Comparison of ENCODE assay signal across 16 mouse cellular contexts in genomic region chr9:37038445-37038844, GRCm38 (mm10).
DNase-seq lines count a peak whose midpoint lies in the region; ATAC-seq and TF ChIP-seq lines count a peak whose summit lies in the region.
"Had no signal": no experiment of that assay in that cellular context is flagged by ENCODE, and none has a peak within 500 bp of the region (broad histone marks: within the 10 kb centered on the region; RNA-seq: fewer than 3 reads in every experiment).

No protein-coding gene starts in this region.

- TF ChIP-seq POLR2A in heart, adult 2 months (IDR thresholded peaks at IDR 0.05; ENCODE audit: insufficient read depth, low read depth, low read length) = no peak

- H3K27me3 ChIP-seq in hindbrain, embryonic 13.5 days = no peaks in the 10 kb centered on the region
- no peaks in the 10 kb centered on the region for H3K27me3 ChIP-seq in hindbrain, postnatal 0 days (ENCODE audit: insufficient read depth, low read length)
- H3K27me3 ChIP-seq in embryonic facial prominence, embryonic 12.5 days = no peaks in the 10 kb centered on the region
- no peaks in the 10 kb centered on the region for H3K27me3 ChIP-seq in forebrain, embryonic 16.5 days (replicated peaks; ENCODE audit: control insufficient read depth, insufficient read depth, low read length)
- H3K27me3 ChIP-seq in midbrain, embryonic 16.5 days (ENCODE audit: control insufficient read depth, insufficient read depth, low read depth, low read length) = no peaks in the 10 kb centered on the region
- no peaks in the 10 kb centered on the region for H3K27me3 ChIP-seq in heart, adult 2 months (ENCODE audit: control insufficient read depth, insufficient read depth, low read length)
- H3K27me3 ChIP-seq: embryonic facial prominence, embryonic 13.5 days had no signal

- no peaks in the 10 kb centered on the region for H3K36me3 ChIP-seq in hindbrain, embryonic 13.5 days
- H3K36me3 ChIP-seq in hindbrain, postnatal 0 days (ENCODE audit: insufficient read depth, low read length) = no peaks in the 10 kb centered on the region
- no peaks in the 10 kb centered on the region for H3K36me3 ChIP-seq in embryonic facial prominence, embryonic 12.5 days
- H3K36me3 ChIP-seq in forebrain, embryonic 16.5 days (ENCODE audit: control insufficient read depth, insufficient read depth) = no peaks in the 10 kb centered on the region
- no peaks in the 10 kb centered on the region for H3K36me3 ChIP-seq in midbrain, embryonic 16.5 days (ENCODE audit: control insufficient read depth, insufficient read depth, low read length)
- no peaks in the 10 kb centered on the region for H3K36me3 ChIP-seq in heart, adult 2 months (ENCODE audit: control insufficient read depth, insufficient read depth, low read length)
- H3K36me3 ChIP-seq: embryonic facial prominence, embryonic 13.5 days had no signal

- H3K4me3 ChIP-seq in hindbrain, embryonic 13.5 days = no peak overlapping the region
- H3K4me3 ChIP-seq in hindbrain, postnatal 0 days (ENCODE audit: low read length) = no peak overlapping the region
- H3K4me3 ChIP-seq in embryonic facial prominence, embryonic 12.5 days = no peak overlapping the region
- H3K4me3 ChIP-seq in forebrain, embryonic 16.5 days (replicated peaks; ENCODE audit: low read length) = no peak overlapping the region
- no peak overlapping the region for H3K4me3 ChIP-seq in midbrain, embryonic 16.5 days (ENCODE audit: low read depth, low read length)
- no peak overlapping the region for H3K4me3 ChIP-seq in heart, adult 2 months
- H3K4me3 ChIP-seq: embryonic facial prominence, embryonic 13.5 days had no signal

- no peak for TF ChIP-seq CTCF in hindbrain, postnatal 0 days (IDR thresholded peaks at IDR 0.05; ENCODE audit: low read depth)
- TF ChIP-seq CTCF in heart, adult 2 months (IDR thresholded peaks at IDR 0.05) = no peak

- no peak for DNase-seq in hindbrain, postnatal 0 days (ENCODE audit: low spot score)
- no peak for DNase-seq in heart, adult 2 months
- no peak for DNase-seq in left cerebral cortex, adult 11 months (ENCODE audit: low spot score)
- DNase-seq: adrenal gland, adult 8-10 months; cerebellum, adult 18-20 months; heart, adult 18-20 months; left cerebral cortex, postnatal 4 days; lung, adult 18-20 months; lung, postnatal 36 days; thymus, postnatal 4 days had no signal

- H3K4me2 ChIP-seq in hindbrain, embryonic 13.5 days = no peak overlapping the region
- H3K4me2 ChIP-seq in hindbrain, postnatal 0 days (ENCODE audit: low read depth, low read length) = no peak overlapping the region
- H3K4me2 ChIP-seq in embryonic facial prominence, embryonic 12.5 days (replicated peaks) = no peak overlapping the region
- no peak overlapping the region for H3K4me2 ChIP-seq in forebrain, embryonic 16.5 days (ENCODE audit: low read length)
- no peak overlapping the region for H3K4me2 ChIP-seq in midbrain, embryonic 16.5 days (ENCODE audit: low read length)
- H3K4me2 ChIP-seq: embryonic facial prominence, embryonic 13.5 days had no signal

- H3K9me3 ChIP-seq in hindbrain, embryonic 13.5 days = no peaks in the 10 kb centered on the region
- no peaks in the 10 kb centered on the region for H3K9me3 ChIP-seq in hindbrain, postnatal 0 days (ENCODE audit: low read length)
- H3K9me3 ChIP-seq in embryonic facial prominence, embryonic 12.5 days = no peaks in the 10 kb centered on the region
- H3K9me3 ChIP-seq in forebrain, embryonic 16.5 days (ENCODE audit: control insufficient read depth, low read length) = no peaks in the 10 kb centered on the region
- H3K9me3 ChIP-seq in midbrain, embryonic 16.5 days (replicated peaks; ENCODE audit: control insufficient read depth, low read length, poor library complexity, severe bottlenecking) = no peaks in the 10 kb centered on the region

- no peak for TF ChIP-seq EP300 in heart, adult 2 months (IDR thresholded peaks at IDR 0.05; ENCODE audit: insufficient read depth, low read depth, low read length)

- H3K27ac ChIP-seq in hindbrain, embryonic 13.5 days = peak overlapping the region; percentile 82
- no peak overlapping the region for H3K27ac ChIP-seq in hindbrain, postnatal 0 days
- 0 out of 2 replicates have a peak overlapping the region, but pooled peaks have one; percentile 4 for H3K27ac ChIP-seq in embryonic facial prominence, embryonic 12.5 days
- peak overlapping the region; percentile 19; the same call in 1 of the 2 replicates for H3K27ac ChIP-seq in forebrain, embryonic 16.5 days (ENCODE audit: low read length)
- peak overlapping the region; percentile 67 for H3K27ac ChIP-seq in midbrain, embryonic 16.5 days (ENCODE audit: low read length)
- no peak overlapping the region for H3K27ac ChIP-seq in heart, adult 2 months
- H3K27ac ChIP-seq: embryonic facial prominence, embryonic 13.5 days had no signal

- intact Hi-C loops in heart, adult 2 months (cut with DNase I) = no loop called here

- peaks cover 30% of the 10 kb centered on the region for H3K4me1 ChIP-seq in hindbrain, embryonic 13.5 days (replicated peaks)
- no peaks in the 10 kb centered on the region for H3K4me1 ChIP-seq in hindbrain, postnatal 0 days (ENCODE audit: insufficient read depth, low read length)
- peaks cover 31% of the 10 kb centered on the region for H3K4me1 ChIP-seq in embryonic facial prominence, embryonic 12.5 days
- H3K4me1 ChIP-seq in forebrain, embryonic 16.5 days (replicated peaks; ENCODE audit: control insufficient read depth, insufficient read depth, low read length) = peaks cover 12% of the 10 kb centered on the region; the same call in 1 of the 2 replicates
- H3K4me1 ChIP-seq in midbrain, embryonic 16.5 days (ENCODE audit: control insufficient read depth, insufficient read depth, low read length) = peaks cover 16% of the 10 kb centered on the region
- H3K4me1 ChIP-seq in heart, adult 2 months (ENCODE audit: control insufficient read depth, insufficient read depth, low read length) = no peaks in the 10 kb centered on the region

- H3K79me2 ChIP-seq in heart, adult 2 months (replicated peaks; ENCODE audit: control insufficient read depth, insufficient read depth, low read length) = no peaks in the 10 kb centered on the region

- H3K9ac ChIP-seq in hindbrain, embryonic 13.5 days = no peak overlapping the region
- H3K9ac ChIP-seq in hindbrain, postnatal 0 days (replicated peaks; ENCODE audit: low read length) = no peak overlapping the region
- H3K9ac ChIP-seq in embryonic facial prominence, embryonic 12.5 days = no peak overlapping the region
- no peak overlapping the region for H3K9ac ChIP-seq in forebrain, embryonic 16.5 days (replicated peaks; ENCODE audit: low read depth, low read length)
- H3K9ac ChIP-seq in midbrain, embryonic 16.5 days (ENCODE audit: low read depth, low read length) = no peak overlapping the region
- H3K9ac ChIP-seq in heart, adult 2 months (ENCODE audit: low read depth, low read length) = no peak overlapping the region
- H3K9ac ChIP-seq: embryonic facial prominence, embryonic 13.5 days had no signal

- 56% methylated on average over 7 of the region's 7 CpGs for WGBS in hindbrain, embryonic 13.5 days
- 44% methylated on average over 7 of the region's 7 CpGs for whole genome bisulfite sequencing in hindbrain, postnatal 0 days
- WGBS in embryonic facial prominence, embryonic 12.5 days = 37% methylated on average over 7 of the region's 7 CpGs
- 19% methylated on average over 7 of the region's 7 CpGs for WGBS in forebrain, embryonic 16.5 days
- WGBS in midbrain, embryonic 16.5 days = 32% methylated on average over 7 of the region's 7 CpGs
- 76% methylated on average over 7 of the region's 7 CpGs for WGBS in heart, adult 2 months

- ATAC-seq in hindbrain, embryonic 13.5 days (ENCODE audit: low FRiP score) = 0 out of 2 replicates have a peak, but pooled peaks have one; percentile 22
- no peak for ATAC-seq in hindbrain, postnatal 0 days
- ATAC-seq in embryonic facial prominence, embryonic 12.5 days (ENCODE audit: insufficient number of reproducible peaks, insufficient read depth, low FRiP score, low TSS enrichment) = no peak
- ATAC-seq in forebrain, embryonic 16.5 days = peak; percentile 43; the same call in 1 of the 2 replicates
- no peak for ATAC-seq in midbrain, embryonic 16.5 days
- no peak for ATAC-seq in megakaryocyte-erythroid progenitor cell, adult 5-6 weeks (replicated peaks; ENCODE audit: low FRiP score, low TSS enrichment, poor library complexity, severe bottlenecking)

Comparison
In these comparisons a context has a peak if more than half of its experiments do, and no peak if none do; other contexts are left out.
1. ATAC-seq: peak in hindbrain, embryonic 13.5 days (single experiment) and forebrain, embryonic 16.5 days (single experiment); none in hindbrain, postnatal 0 days (single experiment), embryonic facial prominence, embryonic 12.5 days (single experiment), midbrain, embryonic 16.5 days (single experiment) and megakaryocyte-erythroid progenitor cell, adult 5-6 weeks (single experiment).
2. H3K27ac ChIP-seq: peak in hindbrain, embryonic 13.5 days (single experiment), embryonic facial prominence, embryonic 12.5 days (single experiment), forebrain, embryonic 16.5 days (single experiment) and midbrain, embryonic 16.5 days (single experiment); none in hindbrain, postnatal 0 days (single experiment) and heart, adult 2 months (single experiment).